Mouse (Mus musculus) forebrain, postnatal 0 days (tissue): ENCODE measurements around the gene Dyrk2. TPM values are rescaled to one million over a fixed set of nuclear protein-coding genes. Genes with fewer than 3 reads are reported as not detected.
A peak's percentile ranks its signal among the peaks of the same experiment; 100 is the strongest.

Source experiments
- ATAC-seq: fragments of 200-750 bp; cut with Nextera tagmentation; 2 replicates; pipeline ENCODE4 v1.8.0; 2017; ENCODE audit warnings: mild to moderate bottlenecking, moderate library complexity
- DNase-seq: peaks from one replicate; pipeline ENCODE4 v3.0.0-alpha.2; 2015
- H3K27ac ChIP-seq: fragments of 300-500 bp; sonication (generic); 2 replicates; pipeline ENCODE4 v1.5.1; 2014; ENCODE audit warnings: low read depth, mild to moderate bottlenecking, antibody characterized with exemption, low read length, moderate library complexity, mixed read lengths
- H3K27me3 ChIP-seq: fragments of 300-500 bp; sonication (generic); 2 replicates; pipeline ENCODE4 v1.6.1; 2014; ENCODE audit warnings: mild to moderate bottlenecking, low read length, mixed read lengths; ENCODE audit not compliant: insufficient read depth
- H3K36me3 ChIP-seq: fragments of 300-500 bp; sonication (generic); 2 replicates; pipeline ENCODE4 v1.6.1; 2014; ENCODE audit warnings: mild to moderate bottlenecking, moderate library complexity; ENCODE audit not compliant: insufficient read depth
- H3K4me1 ChIP-seq: fragments of 300-500 bp; sonication (generic); 2 replicates; pipeline ENCODE4 v1.6.1; 2014; ENCODE audit warnings: antibody characterized with exemption; ENCODE audit not compliant: insufficient read depth
- H3K4me2 ChIP-seq: fragments of 300-500 bp; sonication (generic); 2 replicates; pipeline ENCODE4 v1.6.1; 2014; ENCODE audit warnings: low read depth, mild to moderate bottlenecking, moderate library complexity
- H3K4me3 ChIP-seq: fragments of 300-500 bp; sonication (generic); 2 replicates; pipeline ENCODE4 v1.5.1; 2014; ENCODE audit warnings: low read depth, low read length, mixed read lengths
- H3K9ac ChIP-seq: fragments of 300-500 bp; sonication (generic); 2 replicates; pipeline ENCODE4 v1.6.1; 2014; ENCODE audit warnings: mild to moderate bottlenecking
- H3K9me3 ChIP-seq: fragments of 300-500 bp; sonication (generic); 2 replicates; pipeline ENCODE4 v1.6.1; 2016; ENCODE audit warnings: low read length
- CTCF ChIP-seq: sonication (generic); IDR thresholded peaks from 2 replicates; pipeline ENCODE4 v1.5.1; 2016; ENCODE audit warnings: antibody characterized with exemption, control low read depth, low read depth
- WGBS: fragments of 180-500 bp; shearing (Covaris S2); extraction: QIAGEN DNeasy Blood & Tissue Kit; methylation state at CpG from one replicate; pipeline ENCODE4 v1.1.7; 2014; 5-methylcytosine and 5-hydroxymethylcytosine counted together
- polyA plus RNA-seq: library from polyadenylated mRNA; unstranded; fragments of >200 nt; fragmentation: Nextera tagmentation; extraction: Ambion mirVana; gene quantifications from 2 replicates; pipeline ENCODE4 v1.2.1, GENCODE M21; 2015
- total RNA-seq: library from RNA; depleted of rRNA; stranded (reverse); fragments of >200 nt; gene quantifications from 2 replicates; pipeline ENCODE4 v1.2.3, GENCODE M21; 2014

Gene Dyrk2
- total and polyA plus RNA-seq, 2 experiments from 2014 or later: 11.4 to 52.9 TPM

- TF ChIP-seq CTCF: no peak
- Histone ChIP-seq H3K4me2 (no peak overlapping the region), H3K27ac (no peak overlapping the region), H3K4me1 (no peaks in the 10 kb centered on the region), H3K4me3 (no peak overlapping the region), H3K36me3 (no peaks in the 10 kb centered on the region), H3K9me3 (no peaks in the 10 kb centered on the region), H3K9ac (no peak overlapping the region), H3K27me3 (no peaks in the 10 kb centered on the region)
- WGBS: 40% methylated on average over 10 of the region's 10 CpGs
- no peak for ATAC-seq
- DNase-seq: no peak
Observed at GRCm38 (mm10) chr10:118846991-118847545, 22.9 kb downstream of the Dyrk2 start.

GRCm38 (mm10) chr10:118840598-118840997, 29.4 kb downstream of the Dyrk2 start:
- Histone ChIP-seq H3K4me2 (no peak overlapping the region), H3K4me1 (peaks cover 9% of the 10 kb centered on the region), H3K4me3 (no peak overlapping the region), H3K36me3 (no peaks in the 10 kb centered on the region), H3K27me3 (no peaks in the 10 kb centered on the region), H3K9me3 (no peaks in the 10 kb centered on the region), H3K27ac (no peak overlapping the region), H3K9ac (no peak overlapping the region)
- 61% methylated on average over 9 of the region's 9 CpGs for WGBS
- DNase-seq (no peak), ATAC-seq (peak; percentile 12; the same call in 1 of the 2 replicates)
- no peak for TF ChIP-seq CTCF

GRCm38 (mm10) chr10:118839343-118840141, 30.5 kb downstream of the Dyrk2 start:
- 77% methylated on average over 19 of the region's 19 CpGs for WGBS
- Histone ChIP-seq H3K4me1 (peaks cover 9% of the 10 kb centered on the region), H3K27me3 (no peaks in the 10 kb centered on the region), H3K27ac (peak overlapping the region; percentile 35; the same call in 1 of the 2 replicates), H3K9me3 (no peaks in the 10 kb centered on the region), H3K4me3 (no peak overlapping the region), H3K4me2 (no peak overlapping the region), H3K9ac (no peak overlapping the region), H3K36me3 (no peaks in the 10 kb centered on the region)
- no peak for TF ChIP-seq CTCF
- no peak for ATAC-seq
- DNase-seq: no peak

- Histone ChIP-seq H3K36me3 (no peaks in the 10 kb centered on the region), H3K9me3 (no peaks in the 10 kb centered on the region), H3K9ac (no peak overlapping the region), H3K4me3 (no peak overlapping the region), H3K4me2 (no peak overlapping the region), H3K4me1 (peaks cover 9% of the 10 kb centered on the region), H3K27ac (no peak overlapping the region), H3K27me3 (no peaks in the 10 kb centered on the region)
- 63% methylated on average over 8 of the region's 8 CpGs for WGBS
- no peak for TF ChIP-seq CTCF
- DNase-seq (no peak), ATAC-seq (no peak)
Observed at GRCm38 (mm10) chr10:118837636-118838035, 32.4 kb downstream of the Dyrk2 start.

- Histone ChIP-seq H3K27ac (no peak overlapping the region), H3K4me1 (no peaks in the 10 kb centered on the region), H3K27me3 (no peaks in the 10 kb centered on the region), H3K9ac (no peak overlapping the region), H3K9me3 (no peaks in the 10 kb centered on the region), H3K36me3 (no peaks in the 10 kb centered on the region), H3K4me2 (no peak overlapping the region), H3K4me3 (no peak overlapping the region)
- ATAC-seq (no peak), DNase-seq (no peak)
- WGBS: 66% methylated on average over 8 of the region's 8 CpGs
- TF ChIP-seq CTCF: no peak
Observed at GRCm38 (mm10) chr10:118831190-118831589, 38.8 kb downstream of the Dyrk2 start.

GRCm38 (mm10) chr10:118829641-118830040, 40.4 kb downstream of the Dyrk2 start:
- Histone ChIP-seq H3K27ac (no peak overlapping the region), H3K9ac (no peak overlapping the region), H3K4me3 (no peak overlapping the region), H3K9me3 (no peaks in the 10 kb centered on the region), H3K36me3 (no peaks in the 10 kb centered on the region), H3K27me3 (no peaks in the 10 kb centered on the region), H3K4me1 (no peaks in the 10 kb centered on the region), H3K4me2 (no peak overlapping the region)
- no peak for TF ChIP-seq CTCF
- WGBS: 94% methylated on average over 2 of the region's 2 CpGs
- DNase-seq (no peak), ATAC-seq (no peak)

- TF ChIP-seq CTCF: no peak
- no peak overlapping the region for H3K9ac ChIP-seq
- H3K36me3 ChIP-seq: no peaks in the 10 kb centered on the region
- 89% methylated on average over 7 of the region's 7 CpGs for whole genome bisulfite sequencing
- H3K27me3 ChIP-seq: no peaks in the 10 kb centered on the region
- no peak for DNase-seq
- no peaks in the 10 kb centered on the region for H3K9me3 ChIP-seq
- no peak overlapping the region for H3K27ac ChIP-seq
- ATAC-seq: no peak
- no peak overlapping the region for H3K4me2 ChIP-seq
- H3K4me1 ChIP-seq: no peaks in the 10 kb centered on the region; the same call in 1 of the 2 replicates
- no peak overlapping the region for H3K4me3 ChIP-seq
Observed at GRCm38 (mm10) chr10:118827116-118827515, 42.9 kb downstream of the Dyrk2 start.
